ENCODE assay signal across 26 mouse cellular contexts in the genomic region with DNA sequence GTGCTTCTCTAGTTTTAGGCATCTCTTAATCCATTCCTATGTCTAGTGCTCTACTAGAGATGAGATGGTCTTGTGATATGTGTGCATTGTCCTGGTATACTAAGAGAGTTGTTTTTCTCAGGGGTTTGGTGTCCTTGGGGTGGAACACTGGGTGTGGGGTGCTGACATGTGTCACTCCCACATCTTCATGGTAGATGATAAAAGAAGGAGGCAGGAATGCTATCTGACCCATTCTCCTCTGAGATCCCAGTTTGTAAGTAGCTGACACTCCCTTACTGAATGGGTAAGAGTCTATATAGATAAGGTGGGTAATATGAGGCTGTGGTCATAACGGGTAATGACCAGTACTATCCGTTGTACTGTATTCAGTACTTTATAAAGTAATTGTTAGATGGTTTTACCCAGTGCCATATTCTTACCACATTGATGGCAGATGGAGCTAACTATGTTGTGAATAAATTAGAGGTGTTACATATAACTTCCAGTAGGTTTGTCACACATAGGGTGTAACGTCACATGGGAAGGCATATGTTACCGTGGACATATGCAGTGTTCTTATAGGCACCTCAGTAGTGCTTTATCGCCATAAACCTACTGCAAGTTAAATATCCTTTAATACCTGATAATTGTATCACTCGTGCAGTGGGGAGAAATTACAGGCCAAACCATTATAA.
A peak's percentile ranks its signal among the peaks of the same experiment; 100 is the strongest.
DNase-seq lines count a peak whose midpoint lies in the region; ATAC-seq lines count a peak whose summit lies in the region.
"Had no signal": no experiment of that assay in that cellular context is flagged by ENCODE, and none has a peak within 500 bp of the region (broad histone marks: within the 10 kb centered on the region; RNA-seq: fewer than 3 reads in every experiment).

No protein-coding gene starts in this region.

- H3K9me3 ChIP-seq in forebrain, embryonic 14.5 days (replicated peaks; ENCODE audit: control insufficient read depth, low read length), result no peaks in the 10 kb centered on the region
- H3K9me3 ChIP-seq in forebrain, embryonic 10.5 days, result no peaks in the 10 kb centered on the region
- H3K9me3 ChIP-seq in kidney, embryonic 15.5 days (replicated peaks), result no peaks in the 10 kb centered on the region
- no peaks in the 10 kb centered on the region for H3K9me3 ChIP-seq in liver, embryonic 15.5 days (replicated peaks)
- no peaks in the 10 kb centered on the region for H3K9me3 ChIP-seq in embryonic facial prominence, embryonic 10.5 days
- H3K9me3 ChIP-seq: embryonic facial prominence, embryonic 15.5 days; G1E; hindbrain, embryonic 12.5 days; limb, embryonic 13.5 days; lung, embryonic 15.5 days; midbrain, embryonic 10.5 days had no signal

- H3K4me2 ChIP-seq in forebrain, embryonic 14.5 days (ENCODE audit: low read length), result no peak overlapping the region
- H3K4me2 ChIP-seq in kidney, embryonic 15.5 days, result no peak overlapping the region
- H3K4me2 ChIP-seq in liver, embryonic 15.5 days, result peak overlapping the region; percentile 51
- H3K4me2 ChIP-seq: embryonic facial prominence, embryonic 15.5 days; hindbrain, embryonic 12.5 days; limb, embryonic 13.5 days; lung, embryonic 15.5 days had no signal

- 77% methylated on average over 6 of the region's 6 CpGs for WGBS in forebrain, embryonic 14.5 days
- 95% methylated on average over 6 of the region's 6 CpGs for WGBS in forebrain, embryonic 10.5 days
- WGBS in kidney, embryonic 15.5 days, result 88% methylated on average over 6 of the region's 6 CpGs
- 58% methylated on average over 6 of the region's 6 CpGs for WGBS in liver, embryonic 15.5 days (ENCODE audit: insufficient replicate concordance)
- WGBS in embryonic facial prominence, embryonic 10.5 days, result 92% methylated on average over 6 of the region's 6 CpGs

- H3K4me3 ChIP-seq in forebrain, embryonic 14.5 days (ENCODE audit: low read depth, low read length), result no peak overlapping the region
- no peak overlapping the region for H3K4me3 ChIP-seq in forebrain, embryonic 10.5 days
- H3K4me3 ChIP-seq in kidney, embryonic 15.5 days (replicated peaks), result no peak overlapping the region
- no peak overlapping the region for H3K4me3 ChIP-seq in liver, embryonic 15.5 days (replicated peaks)
- no peak overlapping the region for H3K4me3 ChIP-seq in embryonic facial prominence, embryonic 10.5 days
- H3K4me3 ChIP-seq: embryonic facial prominence, embryonic 15.5 days; hindbrain, embryonic 12.5 days; limb, embryonic 13.5 days; lung, embryonic 15.5 days; midbrain, embryonic 10.5 days had no signal

- no peaks in the 10 kb centered on the region for H3K36me3 ChIP-seq in forebrain, embryonic 14.5 days (ENCODE audit: control insufficient read depth, insufficient read depth, low read length)
- H3K36me3 ChIP-seq in forebrain, embryonic 10.5 days (replicated peaks), result no peaks in the 10 kb centered on the region
- H3K36me3 ChIP-seq in kidney, embryonic 15.5 days, result no peaks in the 10 kb centered on the region
- H3K36me3 ChIP-seq in liver, embryonic 15.5 days (replicated peaks), result no peaks in the 10 kb centered on the region
- no peaks in the 10 kb centered on the region for H3K36me3 ChIP-seq in embryonic facial prominence, embryonic 10.5 days (replicated peaks)
- H3K36me3 ChIP-seq: embryonic facial prominence, embryonic 15.5 days; hindbrain, embryonic 12.5 days; limb, embryonic 13.5 days; lung, embryonic 15.5 days; midbrain, embryonic 10.5 days had no signal

- H3K4me1 ChIP-seq in forebrain, embryonic 14.5 days (ENCODE audit: control insufficient read depth, insufficient read depth, low read length), result peaks cover 4% of the 10 kb centered on the region; the same call in 1 of the 2 replicates
- H3K4me1 ChIP-seq in forebrain, embryonic 10.5 days, result peaks cover 8% of the 10 kb centered on the region; the same call in 1 of the 2 replicates
- H3K4me1 ChIP-seq in kidney, embryonic 15.5 days, result peaks cover 26% of the 10 kb centered on the region
- peaks cover 84% of the 10 kb centered on the region for H3K4me1 ChIP-seq in liver, embryonic 15.5 days (replicated peaks)
- peaks cover 14% of the 10 kb centered on the region for H3K4me1 ChIP-seq in embryonic facial prominence, embryonic 10.5 days

- ATAC-seq in forebrain, embryonic 14.5 days, result peak; percentile 57; the same call in 1 of the 2 replicates
- ATAC-seq in kidney, embryonic 15.5 days (replicated peaks; ENCODE audit: low FRiP score), result no peak
- ATAC-seq in liver, embryonic 15.5 days (ENCODE audit: insufficient read depth), result peak; percentile 87
- ATAC-seq: activated CD4-positive, CD25-positive, alpha-beta regulatory T cell, adult 4 months; inflammation-experienced regulatory T-cells, adult 6 months had no signal

- DNase-seq in forebrain, embryonic 14.5 days (ENCODE audit: low spot score), result peak; percentile 27
- no peak for DNase-seq in forebrain, embryonic 10.5 days (ENCODE audit: extremely low spot score, low spot score)
- DNase-seq in kidney, postnatal 14 days, result no peak
- DNase-seq in c-Kit-positive CD71-positive TER-119-positive erythroid progenitor cells, embryonic 14.5 days (ENCODE audit: low spot score), result peak; percentile 64
- no peak for DNase-seq in embryonic facial prominence, embryonic 10.5 days (ENCODE audit: low spot score)
- DNase-seq: adrenal gland, postnatal 14 days; cerebellum, adult 18-20 months; cerebellum, postnatal 25 days; embryo, embryonic 11 days; gastrocnemius, postnatal 14 days; heart, adult 18-20 months; kidney, adult 9 months; lung, postnatal 4 days; retina, postnatal 1 day; right cerebral cortex, postnatal 4 days; thymus, postnatal 25 days had no signal

- no peak overlapping the region for H3K27ac ChIP-seq in forebrain, embryonic 14.5 days (ENCODE audit: low read depth, low read length)
- H3K27ac ChIP-seq in forebrain, embryonic 10.5 days, result no peak overlapping the region
- 0 out of 2 replicates have a peak overlapping the region, but pooled peaks have one; percentile 25 for H3K27ac ChIP-seq in kidney, embryonic 15.5 days
- H3K27ac ChIP-seq in liver, embryonic 15.5 days (replicated peaks), result peak overlapping the region; percentile 79
- H3K27ac ChIP-seq in embryonic facial prominence, embryonic 10.5 days (replicated peaks), result no peak overlapping the region
- H3K27ac ChIP-seq: embryonic facial prominence, embryonic 15.5 days; hindbrain, embryonic 12.5 days; limb, embryonic 13.5 days; lung, embryonic 15.5 days; midbrain, embryonic 10.5 days had no signal

- H3K27me3 ChIP-seq in forebrain, embryonic 14.5 days (replicated peaks; ENCODE audit: control insufficient read depth, insufficient read depth, low read length), result no peaks in the 10 kb centered on the region
- H3K27me3 ChIP-seq in forebrain, embryonic 10.5 days (ENCODE audit: poor library complexity, severe bottlenecking), result no peaks in the 10 kb centered on the region
- H3K27me3 ChIP-seq in kidney, embryonic 15.5 days, result no peaks in the 10 kb centered on the region
- H3K27me3 ChIP-seq in liver, embryonic 15.5 days, result no peaks in the 10 kb centered on the region
- H3K27me3 ChIP-seq in embryonic facial prominence, embryonic 10.5 days (replicated peaks; ENCODE audit: low read depth, poor library complexity, severe bottlenecking), result no peaks in the 10 kb centered on the region
- H3K27me3 ChIP-seq: embryonic facial prominence, embryonic 15.5 days; hindbrain, embryonic 12.5 days; limb, embryonic 13.5 days; lung, embryonic 15.5 days had no signal

- no peak overlapping the region for H3K9ac ChIP-seq in forebrain, embryonic 14.5 days (ENCODE audit: low read length)
- no peak overlapping the region for H3K9ac ChIP-seq in kidney, embryonic 15.5 days
- 0 out of 2 replicates have a peak overlapping the region, but pooled peaks have one; percentile 1 for H3K9ac ChIP-seq in liver, embryonic 15.5 days
- H3K9ac ChIP-seq: embryonic facial prominence, embryonic 15.5 days; hindbrain, embryonic 12.5 days; limb, embryonic 13.5 days; lung, embryonic 15.5 days had no signal

Comparison
In these comparisons a context has a peak if more than half of its experiments do, and no peak if none do; other contexts are left out.
1. DNase-seq: peak in forebrain, embryonic 14.5 days (single experiment) and c-Kit-positive CD71-positive TER-119-positive erythroid progenitor cells, embryonic 14.5 days (single experiment); none in forebrain, embryonic 10.5 days (single experiment), kidney, postnatal 14 days (single experiment) and embryonic facial prominence, embryonic 10.5 days (single experiment).
2. H3K27ac ChIP-seq: peak in kidney, embryonic 15.5 days (single experiment) and liver, embryonic 15.5 days (single experiment); none in forebrain, embryonic 14.5 days (single experiment), forebrain, embryonic 10.5 days (single experiment) and embryonic facial prominence, embryonic 10.5 days (single experiment).